Mouse (Mus musculus): ENCODE data around the gene Zscan10.

The Zscan10 gene

GRCm38 (mm10) chr17:23653324-23653723 lies 52.7 kb downstream of the Zscan10 start:
- no peak for DNase-seq (ENCODE audit: low spot score)

- DNase-seq (ENCODE audit: low spot score): no peak
Observed at GRCm38 (mm10) chr17:23654001-23654400, 53.3 kb downstream of the Zscan10 start.

GRCm38 (mm10) chr17:23654410-23654809 lies 53.8 kb downstream of the Zscan10 start:
- DNase-seq (ENCODE audit: low spot score): no peak

- DNase-seq (ENCODE audit: low spot score): no peak
Observed at GRCm38 (mm10) chr17:23658450-23658849, 57.8 kb downstream of the Zscan10 start.

GRCm38 (mm10) chr17:23660117-23660875 lies 59.6 kb downstream of the Zscan10 start, which contains the start of gene Bicdl2:
Bicdl2 (plus strand) TSS chr17:23660506.
- no peak for DNase-seq (ENCODE audit: low spot score)

Measured in left cerebral cortex, adult 11 months (tissue).